Mouse (Mus musculus) embryonic facial prominence, embryonic 10.5 days (tissue): ENCODE measurements at regions not wholly inside any gene's neighbourhood (a gene's known extent, or its start where the extent isn't known, plus 50 kb on each side); places are given as distances from the start of the nearest gene placed in this dataset.

ENCODE experiments used
- DNase-seq: peaks from one replicate; pipeline ENCODE4 v3.0.0-alpha.2; 2017; ENCODE audit warnings: low spot score
- H3K27ac ChIP-seq: fragments of 300-500 bp; sonication (generic); replicated peaks from 2 replicates; pipeline ENCODE4 v1.5.1; 2016; ENCODE audit warnings: mild to moderate bottlenecking
- H3K27me3 ChIP-seq: fragments of 300-500 bp; sonication (generic); replicated peaks from 2 replicates; pipeline ENCODE4 v1.6.1; 2016; ENCODE audit warnings: low read depth, mild to moderate bottlenecking; ENCODE audit not compliant: poor library complexity, severe bottlenecking
- H3K36me3 ChIP-seq: fragments of 300-500 bp; sonication (generic); replicated peaks from 2 replicates; pipeline ENCODE4 v1.6.1; 2016; ENCODE audit warnings: mild to moderate bottlenecking, moderate library complexity
- H3K4me1 ChIP-seq: fragments of 300-500 bp; sonication (generic); 2 replicates; pipeline ENCODE4 v1.6.1; 2016
- H3K4me3 ChIP-seq: fragments of 300-500 bp; sonication (generic); 2 replicates; pipeline ENCODE4 v1.5.1; 2016; ENCODE audit warnings: mild to moderate bottlenecking, moderate library complexity
- H3K9me3 ChIP-seq: fragments of 300-500 bp; sonication (generic); 2 replicates; pipeline ENCODE4 v1.6.1; 2016; ENCODE audit warnings: mild to moderate bottlenecking
- WGBS: fragments of 180-500 bp; shearing (Covaris S2); methylation state at CpG from one replicate; pipeline ENCODE4 v1.1.7; 2016; 5-methylcytosine and 5-hydroxymethylcytosine counted together

DNA sequence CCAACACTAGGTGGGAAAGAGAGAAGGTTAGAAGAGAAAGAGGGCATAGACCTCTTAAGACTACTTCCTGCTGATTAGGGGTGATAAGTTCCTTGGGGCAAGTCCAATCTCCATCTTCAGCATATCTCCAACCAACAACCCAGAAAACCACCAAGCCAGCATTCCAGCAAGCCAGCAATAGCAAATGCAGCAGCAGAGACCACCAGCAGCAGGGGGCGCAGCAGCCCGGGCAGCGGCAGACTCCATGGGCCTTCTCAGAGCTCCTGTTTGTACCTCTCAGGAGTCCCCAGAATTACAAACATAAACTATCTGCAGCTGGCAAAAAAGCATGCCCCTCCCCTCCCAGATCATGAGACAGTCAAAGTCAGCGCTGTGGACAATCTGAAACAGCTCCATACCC lies 222.0 kb upstream of the Ttc29 start:
- no peaks in the 10 kb centered on the region; the same call in 1 of the 2 replicates for H3K9me3 ChIP-seq
- DNase-seq = peak; percentile 39
- H3K27ac ChIP-seq = no peak overlapping the region
- WGBS = 37% methylated on average over 4 of the region's 4 CpGs
- H3K4me1 ChIP-seq = no peaks in the 10 kb centered on the region
- no peaks in the 10 kb centered on the region for H3K27me3 ChIP-seq
- H3K4me3 ChIP-seq = no peak overlapping the region
- H3K36me3 ChIP-seq = no peaks in the 10 kb centered on the region

DNA sequence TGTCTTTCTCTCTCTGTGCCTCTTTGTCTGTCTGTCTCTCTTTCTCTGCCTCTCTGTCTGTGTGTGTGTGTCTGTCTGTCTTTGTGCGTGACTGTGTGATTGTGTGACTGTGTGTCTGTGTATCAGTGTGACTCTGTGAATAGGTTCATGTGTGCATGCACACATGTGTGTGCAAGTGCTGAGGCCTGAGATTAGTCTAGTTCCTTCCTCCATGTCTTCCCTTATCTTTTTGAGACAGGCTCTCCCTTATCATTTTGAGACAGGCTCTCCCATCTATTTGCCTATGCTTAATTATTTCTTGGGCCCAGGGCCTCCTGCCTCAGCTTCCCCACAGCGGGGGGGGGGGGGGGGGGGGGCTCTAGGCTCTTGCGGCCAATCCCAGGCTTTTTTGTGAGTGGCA lies 212.8 kb upstream of the Ttc29 start:
- H3K27ac ChIP-seq = no peak overlapping the region
- H3K4me1 ChIP-seq = peaks cover 16% of the 10 kb centered on the region
- H3K4me3 ChIP-seq = no peak overlapping the region
- no peaks in the 10 kb centered on the region for H3K27me3 ChIP-seq
- no peaks in the 10 kb centered on the region for H3K9me3 ChIP-seq
- 78% methylated on average over 3 of the region's 3 CpGs for WGBS
- H3K36me3 ChIP-seq = no peaks in the 10 kb centered on the region
- no peak for DNase-seq

DNA sequence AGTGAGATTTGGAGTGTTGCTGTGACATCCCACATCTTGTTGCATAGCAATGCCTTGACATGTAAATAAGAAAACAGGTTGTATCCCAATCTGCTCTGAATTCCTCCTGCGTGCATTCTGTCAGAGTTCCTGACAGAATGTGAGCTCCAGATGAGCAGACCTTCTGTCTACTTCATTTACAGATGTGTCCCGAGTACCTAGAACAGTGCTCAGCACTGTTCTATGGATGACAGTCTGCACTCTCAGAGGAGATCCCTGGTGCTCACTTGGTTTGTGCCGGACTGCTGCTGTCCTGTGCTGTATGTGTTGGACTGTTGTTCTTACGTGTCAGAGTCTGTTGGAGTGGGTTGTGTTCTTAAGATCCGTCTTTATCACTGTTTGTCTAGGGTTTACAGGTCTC lies 211.4 kb upstream of the Ttc29 start:
- no peaks in the 10 kb centered on the region for H3K9me3 ChIP-seq
- peaks cover 16% of the 10 kb centered on the region for H3K4me1 ChIP-seq
- no peaks in the 10 kb centered on the region for H3K27me3 ChIP-seq
- peak overlapping the region; percentile 15 for H3K27ac ChIP-seq
- no peak overlapping the region for H3K4me3 ChIP-seq
- H3K36me3 ChIP-seq = no peaks in the 10 kb centered on the region
- no peak for DNase-seq
- WGBS = 44% methylated on average over 5 of the region's 5 CpGs

DNA sequence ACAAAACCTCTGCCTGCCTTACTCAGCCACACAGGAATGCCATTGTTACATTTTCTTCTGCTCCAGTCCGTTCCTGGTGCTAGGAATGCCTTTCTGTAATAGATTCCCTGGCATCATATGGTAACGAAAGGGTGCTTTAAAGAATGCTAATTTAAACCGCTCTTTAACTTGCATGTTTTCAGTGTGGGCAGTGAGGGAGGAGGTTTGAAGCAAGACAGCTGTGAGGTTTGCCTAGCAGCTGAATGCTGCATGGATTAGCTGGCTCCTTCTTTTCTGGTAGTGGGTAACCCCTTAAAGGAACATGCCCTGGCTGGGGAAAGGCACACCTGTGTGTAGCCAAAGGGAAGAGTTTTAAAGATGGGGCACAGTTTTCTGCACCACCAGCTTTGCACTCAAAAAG lies 211.0 kb upstream of the Ttc29 start:
- Histone ChIP-seq H3K9me3 (no peaks in the 10 kb centered on the region), H3K27ac (peak overlapping the region; percentile 15), H3K4me1 (peaks cover 16% of the 10 kb centered on the region), H3K4me3 (no peak overlapping the region), H3K27me3 (no peaks in the 10 kb centered on the region), H3K36me3 (no peaks in the 10 kb centered on the region)
- 21% methylated on average over 3 of the region's 3 CpGs for WGBS
- DNase-seq = peak; percentile 23

DNA sequence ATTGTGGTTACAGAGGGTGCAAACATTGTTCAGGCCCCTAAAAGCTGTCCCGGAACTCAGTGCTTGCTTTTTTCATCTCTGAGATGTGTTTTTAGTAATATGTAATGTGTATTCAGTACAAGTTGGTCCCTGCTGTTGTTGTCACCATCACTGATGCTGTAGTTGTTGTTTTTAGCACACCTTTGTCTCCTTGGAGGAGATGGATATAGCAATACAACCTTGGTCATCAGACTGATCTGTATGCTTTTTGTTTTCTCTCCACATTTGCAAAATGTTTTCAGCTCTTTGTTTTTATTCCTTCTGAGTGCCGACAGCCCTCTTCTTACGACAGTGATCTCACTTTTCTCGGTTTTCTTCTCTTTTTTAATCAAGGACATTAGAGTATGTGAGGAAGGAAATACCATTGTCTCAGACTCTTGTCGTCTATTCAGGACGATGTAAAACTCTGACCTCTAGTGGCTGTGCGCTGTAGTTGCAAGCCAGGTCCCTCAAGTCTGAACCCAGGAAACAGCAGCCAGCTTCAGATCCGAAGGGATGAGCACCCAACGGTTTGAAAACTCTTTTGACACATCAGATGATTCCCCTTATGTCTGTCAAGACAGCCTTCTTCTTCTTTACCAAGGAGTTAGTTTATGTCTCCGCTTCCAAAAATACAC lies 209.1 kb upstream of the Ttc29 start:
- Histone ChIP-seq H3K4me1 (peaks cover 16% of the 10 kb centered on the region), H3K4me3 (no peak overlapping the region), H3K36me3 (no peaks in the 10 kb centered on the region), H3K9me3 (no peaks in the 10 kb centered on the region), H3K27me3 (no peaks in the 10 kb centered on the region), H3K27ac (peak overlapping the region; percentile 44; the same call in 1 of the 2 replicates)
- peak; percentile 67 for DNase-seq
- WGBS = 19% methylated on average over 10 of the region's 10 CpGs

DNA sequence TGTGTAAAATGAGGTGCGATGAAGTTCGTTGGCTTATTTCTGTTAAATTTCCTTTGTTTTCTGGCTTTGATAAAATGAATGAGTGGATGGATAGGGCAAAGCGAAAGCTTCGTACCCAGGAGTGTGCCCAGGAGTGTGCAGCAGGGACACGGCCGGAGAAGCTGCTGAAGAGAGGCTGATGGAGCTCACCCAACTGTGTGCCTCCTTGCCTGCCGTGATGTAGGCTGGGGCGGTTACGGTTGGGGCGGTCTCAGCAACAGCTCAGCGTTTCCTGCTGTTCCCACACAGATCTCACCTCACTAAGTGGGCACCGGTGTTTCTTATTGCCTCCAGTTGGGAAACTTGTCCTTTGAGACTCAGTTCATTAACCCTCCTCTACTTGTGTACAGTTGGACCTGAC lies 208.2 kb upstream of the Ttc29 start:
- peak overlapping the region; percentile 62 for H3K27ac ChIP-seq

DNA sequence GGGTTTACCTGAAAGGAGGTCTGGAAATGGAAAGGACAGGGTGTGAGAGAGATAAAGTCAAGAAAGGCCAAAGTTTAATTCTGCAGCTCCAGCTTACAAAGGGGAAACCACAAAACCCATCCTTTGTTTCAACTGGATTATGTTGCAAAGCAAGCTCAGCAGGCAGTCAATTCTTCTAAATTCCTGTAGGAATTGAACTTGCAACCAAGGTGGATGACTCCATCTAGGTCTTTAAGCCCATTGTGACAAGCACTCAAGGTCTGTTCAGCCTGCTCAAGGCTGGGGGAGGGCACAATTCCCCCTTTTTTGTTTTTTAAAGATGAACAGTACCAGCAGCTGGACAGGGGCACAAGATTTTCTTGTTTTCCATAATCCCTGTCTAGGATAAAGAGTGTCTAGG lies 200.0 kb upstream of the Ttc29 start:
- no peak for DNase-seq

More for the DNA sequence above, 208.2 kb upstream of the Ttc29 start:
- 81% methylated on average over 12 of the region's 12 CpGs for WGBS
- Histone ChIP-seq H3K4me3 (no peak overlapping the region), H3K4me1 (peaks cover 16% of the 10 kb centered on the region), H3K27me3 (no peaks in the 10 kb centered on the region), H3K9me3 (no peaks in the 10 kb centered on the region), H3K36me3 (no peaks in the 10 kb centered on the region)
- DNase-seq = no peak

DNA sequence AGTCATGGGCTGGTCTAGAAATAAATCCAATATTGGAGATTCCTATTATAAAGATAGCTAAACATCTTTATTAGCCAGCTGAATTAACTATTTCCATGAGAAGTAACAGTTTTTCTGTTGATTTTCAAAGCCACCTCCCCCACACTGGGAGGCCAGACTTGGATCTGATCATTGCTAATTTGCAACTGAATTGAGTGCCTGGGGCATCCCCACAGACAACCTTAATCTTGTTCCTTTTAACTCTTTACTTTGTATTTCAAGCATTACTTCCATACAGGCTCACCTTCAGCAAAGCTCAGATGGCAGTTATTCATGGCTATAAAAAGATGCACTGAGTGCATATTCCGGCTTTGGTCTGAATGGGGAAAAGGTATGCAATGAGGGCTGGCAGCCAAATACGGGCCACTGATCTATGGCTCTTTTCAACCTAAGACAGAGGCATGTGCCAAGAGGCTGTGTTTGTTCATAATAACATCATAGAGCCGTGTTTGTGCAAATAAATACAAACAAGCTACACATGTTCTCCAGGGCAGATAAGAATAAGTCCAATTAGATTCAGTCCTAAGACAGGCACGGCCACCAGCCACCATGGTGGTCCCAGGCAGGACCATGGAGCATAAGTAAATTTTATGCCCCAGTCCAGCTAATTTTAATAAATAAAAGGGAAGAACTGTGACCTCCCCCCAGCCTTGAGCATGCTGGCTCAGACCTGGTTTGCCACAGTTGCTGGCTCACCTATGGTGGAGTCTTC lies 194.5 kb upstream of the Ttc29 start:
- 83% methylated on average over 4 of the region's 4 CpGs for WGBS
- Histone ChIP-seq H3K36me3 (no peaks in the 10 kb centered on the region), H3K4me3 (no peak overlapping the region), H3K9me3 (no peaks in the 10 kb centered on the region; the same call in 1 of the 2 replicates), H3K27me3 (no peaks in the 10 kb centered on the region), H3K4me1 (peaks cover 12% of the 10 kb centered on the region; the same call in 1 of the 2 replicates), H3K27ac (no peak overlapping the region)
- no peak for DNase-seq

More for the DNA sequence above, 200.0 kb upstream of the Ttc29 start:
- no peaks in the 10 kb centered on the region; the same call in 1 of the 2 replicates for H3K9me3 ChIP-seq
- no peaks in the 10 kb centered on the region for H3K27me3 ChIP-seq
- H3K27ac ChIP-seq = no peak overlapping the region
- H3K4me1 ChIP-seq = no peaks in the 10 kb centered on the region
- no peak overlapping the region for H3K4me3 ChIP-seq
- no peaks in the 10 kb centered on the region for H3K36me3 ChIP-seq

DNA sequence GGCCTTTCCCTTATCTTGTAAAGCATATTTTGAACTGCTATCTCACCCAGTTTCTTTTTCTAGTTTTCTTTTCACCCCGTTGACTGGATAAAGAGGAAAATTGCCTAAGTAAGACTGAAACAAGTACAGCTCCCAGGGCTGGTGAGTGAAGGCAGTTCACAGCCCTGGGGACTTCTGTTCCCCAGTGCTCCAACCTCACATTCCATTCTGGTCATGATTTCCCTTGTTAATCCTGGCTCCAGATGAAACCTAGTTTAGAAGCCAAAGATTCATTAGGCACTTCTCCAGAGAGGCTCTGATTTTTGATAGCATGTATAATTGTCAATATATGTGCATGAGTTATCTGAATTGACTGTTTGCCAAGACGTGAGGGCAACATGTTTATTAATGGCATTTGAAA lies 191.6 kb upstream of the Ttc29 start:
- H3K27me3 ChIP-seq = no peaks in the 10 kb centered on the region
- H3K4me1 ChIP-seq = peaks cover 17% of the 10 kb centered on the region
- no peak overlapping the region for H3K27ac ChIP-seq
- no peaks in the 10 kb centered on the region for H3K9me3 ChIP-seq
- 77% methylated on average over 2 of the region's 2 CpGs for WGBS
- no peak for DNase-seq
- no peak overlapping the region for H3K4me3 ChIP-seq
- no peaks in the 10 kb centered on the region for H3K36me3 ChIP-seq

DNA sequence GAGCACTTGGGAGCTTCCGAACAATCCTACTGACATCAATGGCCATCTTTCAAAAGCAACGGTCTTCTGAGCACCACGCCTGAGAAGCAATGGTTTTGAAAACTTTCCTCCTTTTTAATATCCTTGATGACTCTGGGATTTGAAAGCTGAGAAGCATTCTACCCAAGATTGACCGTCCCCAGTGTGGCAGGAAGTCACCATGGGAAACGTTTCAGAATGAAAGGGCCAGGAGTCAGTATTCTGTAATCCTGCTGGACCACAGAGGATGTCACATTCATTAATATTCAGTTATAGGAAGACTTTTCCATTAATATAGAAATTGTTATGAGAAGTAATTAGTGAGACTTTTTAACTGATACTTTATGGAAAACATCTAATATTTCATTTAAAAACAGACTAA lies 190.1 kb upstream of the Ttc29 start:
- Histone ChIP-seq H3K4me3 (no peak overlapping the region), H3K27ac (no peak overlapping the region), H3K9me3 (no peaks in the 10 kb centered on the region), H3K36me3 (no peaks in the 10 kb centered on the region), H3K27me3 (no peaks in the 10 kb centered on the region), H3K4me1 (peaks cover 17% of the 10 kb centered on the region)
- no peak for DNase-seq
- WGBS = 68% methylated on average over 5 of the region's 5 CpGs

DNA sequence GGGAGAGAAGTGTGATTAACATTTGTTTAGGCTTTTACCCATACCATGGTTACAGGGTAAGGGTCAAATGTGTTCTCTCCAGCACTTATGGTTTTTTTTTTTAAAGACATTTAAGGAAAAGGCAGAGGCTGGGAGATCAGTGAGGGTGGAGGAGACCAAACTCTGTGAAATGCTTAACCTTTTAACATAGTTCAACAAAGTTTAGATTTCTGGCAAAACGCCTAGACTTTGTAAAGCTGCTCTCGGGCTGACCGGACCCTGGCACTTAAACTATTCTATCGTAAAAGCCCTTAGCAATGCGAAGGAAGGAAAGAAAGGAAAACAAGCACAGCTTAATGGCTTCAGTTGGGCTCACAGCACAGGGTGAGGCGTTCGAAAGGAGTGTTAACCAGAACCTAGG lies 189.6 kb upstream of the Ttc29 start:
- Histone ChIP-seq H3K36me3 (no peaks in the 10 kb centered on the region), H3K27me3 (no peaks in the 10 kb centered on the region), H3K9me3 (no peaks in the 10 kb centered on the region), H3K4me1 (peaks cover 17% of the 10 kb centered on the region), H3K4me3 (no peak overlapping the region), H3K27ac (no peak overlapping the region)
- no peak for DNase-seq
- 55% methylated on average over 7 of the region's 7 CpGs for WGBS

DNA sequence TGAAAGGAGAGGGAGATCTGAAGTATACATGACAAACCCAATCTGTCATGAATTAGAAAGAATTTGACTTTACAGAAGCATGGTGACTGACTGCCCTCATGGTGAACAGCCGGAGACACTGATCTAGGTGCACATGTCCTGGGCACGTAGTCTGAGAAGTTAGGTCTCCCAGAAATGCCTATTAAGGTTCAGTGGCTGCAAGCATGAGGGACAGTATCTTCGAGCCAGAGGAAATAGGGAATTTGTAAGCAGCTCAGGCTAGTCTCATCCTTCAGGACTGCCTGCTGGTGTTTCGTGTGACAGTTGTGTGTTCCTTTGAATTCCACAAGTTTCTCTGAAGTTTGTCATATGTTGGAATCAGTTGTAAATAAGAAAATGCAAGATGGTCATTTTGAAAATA lies 189.2 kb upstream of the Ttc29 start:
- Histone ChIP-seq H3K4me1 (peaks cover 17% of the 10 kb centered on the region), H3K27me3 (no peaks in the 10 kb centered on the region), H3K9me3 (no peaks in the 10 kb centered on the region), H3K4me3 (no peak overlapping the region), H3K27ac (no peak overlapping the region), H3K36me3 (no peaks in the 10 kb centered on the region)
- 82% methylated on average over 4 of the region's 4 CpGs for WGBS
- DNase-seq = no peak

DNA sequence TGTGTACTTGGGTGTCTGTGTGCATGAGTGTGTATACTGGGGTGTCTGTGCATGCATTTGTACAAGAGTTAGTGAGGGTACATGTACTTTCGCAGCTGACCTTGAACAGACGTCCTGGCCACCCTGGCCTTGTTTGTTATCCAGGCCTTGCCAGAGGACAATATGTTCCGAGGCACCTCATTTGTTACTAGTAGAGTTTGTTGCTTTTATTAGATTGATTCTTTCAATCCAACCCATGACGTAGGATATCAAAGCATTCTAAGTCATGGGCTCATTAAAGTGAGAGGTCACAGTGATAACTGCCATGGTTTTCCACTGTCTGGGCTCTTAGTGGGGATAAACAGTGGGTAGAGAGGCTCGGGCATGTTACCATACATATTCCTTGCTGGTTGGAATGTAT lies 188.1 kb upstream of the Ttc29 start:
- Histone ChIP-seq H3K4me1 (peaks cover 17% of the 10 kb centered on the region), H3K36me3 (no peaks in the 10 kb centered on the region), H3K27ac (no peak overlapping the region), H3K4me3 (no peak overlapping the region), H3K27me3 (no peaks in the 10 kb centered on the region), H3K9me3 (no peaks in the 10 kb centered on the region)
- WGBS = 87% methylated on average over 5 of the region's 5 CpGs
- DNase-seq = no peak
